Mouse (Mus musculus): ENCODE measurements around the gene Pam. TPM values are rescaled to one million over a fixed set of nuclear protein-coding genes. Genes with fewer than 3 reads are reported as not detected.

Pam gene
- polyA plus RNA-seq, 1 experiment = 37.0 TPM

GRCm38 (mm10) chr1:97833466-97834353 lies 261.7 kb downstream of the Pam start:
- Histone ChIP-seq H3K4me3 (ENCODE audit: insufficient read depth, low read length) (no peak overlapping the region), H3K4me1 (ENCODE audit: control insufficient read depth, insufficient read depth, low read length) (0 out of 2 replicates have a peak, but pooled peaks cover 2% of the 10 kb centered on the region), H3K27ac (ENCODE audit: insufficient read depth, low read depth, low read length) (no peak overlapping the region)
- no peak for TF ChIP-seq POLR2A (IDR thresholded peaks at IDR 0.05; ENCODE audit: borderline replicate concordance, low read depth, low read length)
- TF ChIP-seq CTCF (IDR thresholded peaks at IDR 0.05; ENCODE audit: low read depth, low read length) = no peak

GRCm38 (mm10) chr1:97828087-97828486 lies 267.4 kb downstream of the Pam start:
- TF ChIP-seq POLR2A (IDR thresholded peaks at IDR 0.05; ENCODE audit: borderline replicate concordance, low read depth, low read length) (no peak), CTCF (IDR thresholded peaks at IDR 0.05; ENCODE audit: low read depth, low read length) (no peak)
- Histone ChIP-seq H3K4me1 (ENCODE audit: control insufficient read depth, insufficient read depth, low read length) (no peaks in the 10 kb centered on the region), H3K27ac (ENCODE audit: insufficient read depth, low read depth, low read length) (no peak overlapping the region), H3K4me3 (ENCODE audit: insufficient read depth, low read length) (no peak overlapping the region)

- no peak overlapping the region for H3K4me3 ChIP-seq (ENCODE audit: insufficient read depth, low read length)
- no peak for TF ChIP-seq CTCF (IDR thresholded peaks at IDR 0.05; ENCODE audit: low read depth, low read length)
- TF ChIP-seq POLR2A (IDR thresholded peaks at IDR 0.05; ENCODE audit: borderline replicate concordance, low read depth, low read length) = no peak
- H3K27ac ChIP-seq (ENCODE audit: insufficient read depth, low read depth, low read length) = no peak overlapping the region
- H3K4me1 ChIP-seq (ENCODE audit: control insufficient read depth, insufficient read depth, low read length) = no peaks in the 10 kb centered on the region
Measured at GRCm38 (mm10) chr1:97827566-97827965, 267.9 kb downstream of the Pam start.

GRCm38 (mm10) chr1:97822904-97823303 lies 272.5 kb downstream of the Pam start:
- H3K27ac ChIP-seq (ENCODE audit: insufficient read depth, low read depth, low read length) = no peak overlapping the region
- no peaks in the 10 kb centered on the region for H3K4me1 ChIP-seq (ENCODE audit: control insufficient read depth, insufficient read depth, low read length)
- TF ChIP-seq POLR2A (IDR thresholded peaks at IDR 0.05; ENCODE audit: borderline replicate concordance, low read depth, low read length) = no peak
- no peak for TF ChIP-seq CTCF (IDR thresholded peaks at IDR 0.05; ENCODE audit: low read depth, low read length)
- H3K4me3 ChIP-seq (ENCODE audit: insufficient read depth, low read length) = no peak overlapping the region

GRCm38 (mm10) chr1:97822203-97822602 lies 273.2 kb downstream of the Pam start:
- no peak for TF ChIP-seq POLR2A (IDR thresholded peaks at IDR 0.05; ENCODE audit: borderline replicate concordance, low read depth, low read length)
- TF ChIP-seq CTCF (IDR thresholded peaks at IDR 0.05; ENCODE audit: low read depth, low read length) = no peak
- Histone ChIP-seq H3K4me1 (ENCODE audit: control insufficient read depth, insufficient read depth, low read length) (no peaks in the 10 kb centered on the region), H3K27ac (ENCODE audit: insufficient read depth, low read depth, low read length) (no peak overlapping the region), H3K4me3 (ENCODE audit: insufficient read depth, low read length) (no peak overlapping the region)

- Histone ChIP-seq H3K4me3 (ENCODE audit: insufficient read depth, low read length) (no peak overlapping the region), H3K4me1 (ENCODE audit: control insufficient read depth, insufficient read depth, low read length) (no peaks in the 10 kb centered on the region), H3K27ac (ENCODE audit: insufficient read depth, low read depth, low read length) (no peak overlapping the region)
- no peak for TF ChIP-seq POLR2A (IDR thresholded peaks at IDR 0.05; ENCODE audit: borderline replicate concordance, low read depth, low read length)
- no peak for TF ChIP-seq CTCF (IDR thresholded peaks at IDR 0.05; ENCODE audit: low read depth, low read length)
Measured at GRCm38 (mm10) chr1:97821282-97821681, 274.2 kb downstream of the Pam start.

- Histone ChIP-seq H3K27ac (ENCODE audit: insufficient read depth, low read depth, low read length) (no peak overlapping the region), H3K4me3 (ENCODE audit: insufficient read depth, low read length) (no peak overlapping the region), H3K4me1 (ENCODE audit: control insufficient read depth, insufficient read depth, low read length) (no peaks in the 10 kb centered on the region)
- TF ChIP-seq CTCF (IDR thresholded peaks at IDR 0.05; ENCODE audit: low read depth, low read length) = no peak
- no peak for TF ChIP-seq POLR2A (IDR thresholded peaks at IDR 0.05; ENCODE audit: borderline replicate concordance, low read depth, low read length)
Measured at GRCm38 (mm10) chr1:97809255-97809912, 286.1 kb downstream of the Pam start.

- Histone ChIP-seq H3K4me1 (ENCODE audit: control insufficient read depth, insufficient read depth, low read length) (no peaks in the 10 kb centered on the region), H3K27ac (ENCODE audit: insufficient read depth, low read depth, low read length) (no peak overlapping the region), H3K4me3 (ENCODE audit: insufficient read depth, low read length) (no peak overlapping the region)
- TF ChIP-seq CTCF (IDR thresholded peaks at IDR 0.05; ENCODE audit: low read depth, low read length) (no peak), POLR2A (IDR thresholded peaks at IDR 0.05; ENCODE audit: borderline replicate concordance, low read depth, low read length) (no peak)
Measured at GRCm38 (mm10) chr1:97804520-97804919, 290.9 kb downstream of the Pam start.

GRCm38 (mm10) chr1:97802207-97802902 lies 293.1 kb downstream of the Pam start:
- Histone ChIP-seq H3K4me1 (ENCODE audit: control insufficient read depth, insufficient read depth, low read length) (no peaks in the 10 kb centered on the region), H3K4me3 (ENCODE audit: insufficient read depth, low read length) (no peak overlapping the region), H3K27ac (ENCODE audit: insufficient read depth, low read depth, low read length) (no peak overlapping the region)
- TF ChIP-seq POLR2A (IDR thresholded peaks at IDR 0.05; ENCODE audit: borderline replicate concordance, low read depth, low read length) (no peak), CTCF (IDR thresholded peaks at IDR 0.05; ENCODE audit: low read depth, low read length) (no peak)
